Mouse (Mus musculus) hindbrain, embryonic 13.5 days (tissue): ENCODE results near the gene Tpst2. TPM values are rescaled to one million over a fixed set of nuclear protein-coding genes. Genes with fewer than 3 reads are reported as not detected.
"Not testable (repeated sequence)": the region's sequence is repeated elsewhere in the genome, so short reads cannot be mapped to it uniquely, and the experiment has no call there.

ENCODE experiments used
- ATAC-seq: fragments of 200-750 bp; cut with Nextera tagmentation; 2 replicates; pipeline ENCODE4 v1.8.0; 2017; ENCODE audit warnings: moderate TSS enrichment; ENCODE audit not compliant: low FRiP score
- H3K27ac ChIP-seq: fragments of 300-500 bp; sonication (generic); 2 replicates; pipeline ENCODE4 v1.5.1; 2015; ENCODE audit warnings: inconsistent platforms, mild to moderate bottlenecking, moderate library complexity
- H3K27me3 ChIP-seq: fragments of 300-500 bp; sonication (generic); 2 replicates; pipeline ENCODE4 v1.6.1; 2015; ENCODE audit warnings: mild to moderate bottlenecking, inconsistent platforms
- H3K36me3 ChIP-seq: fragments of 300-500 bp; sonication (generic); 2 replicates; pipeline ENCODE4 v1.6.1; 2015; ENCODE audit warnings: mild to moderate bottlenecking, inconsistent platforms
- H3K4me1 ChIP-seq: fragments of 300-500 bp; sonication (generic); replicated peaks from 2 replicates; pipeline ENCODE4 v1.6.1; 2015; ENCODE audit warnings: inconsistent platforms
- H3K4me2 ChIP-seq: fragments of 300-500 bp; sonication (generic); 2 replicates; pipeline ENCODE4 v1.6.1; 2015; ENCODE audit warnings: inconsistent platforms, mild to moderate bottlenecking, moderate library complexity
- H3K4me3 ChIP-seq: fragments of 300-500 bp; sonication (generic); 2 replicates; pipeline ENCODE4 v1.5.1; 2015; ENCODE audit warnings: mild to moderate bottlenecking, inconsistent platforms
- H3K9ac ChIP-seq: fragments of 300-500 bp; sonication (generic); 2 replicates; pipeline ENCODE4 v1.6.1; 2015; ENCODE audit warnings: mild to moderate bottlenecking, inconsistent platforms
- H3K9me3 ChIP-seq: fragments of 300-500 bp; sonication (generic); 2 replicates; pipeline ENCODE4 v1.6.1; 2016; ENCODE audit warnings: inconsistent platforms
- WGBS: fragments of 180-500 bp; shearing (Covaris S2); methylation state at CpG from one replicate; pipeline ENCODE4 v1.1.7; 2015; 5-methylcytosine and 5-hydroxymethylcytosine counted together
- polyA plus RNA-seq: library from polyadenylated mRNA; unstranded; fragments of >200 nt; fragmentation: Nextera tagmentation; extraction: Ambion mirVana; gene quantifications from 2 replicates; pipeline ENCODE4 v1.2.1, GENCODE M21; 2015

The Tpst2 gene
- polyA plus RNA-seq, 1 experiment from 2014 or later: 26.9 TPM

DNA sequence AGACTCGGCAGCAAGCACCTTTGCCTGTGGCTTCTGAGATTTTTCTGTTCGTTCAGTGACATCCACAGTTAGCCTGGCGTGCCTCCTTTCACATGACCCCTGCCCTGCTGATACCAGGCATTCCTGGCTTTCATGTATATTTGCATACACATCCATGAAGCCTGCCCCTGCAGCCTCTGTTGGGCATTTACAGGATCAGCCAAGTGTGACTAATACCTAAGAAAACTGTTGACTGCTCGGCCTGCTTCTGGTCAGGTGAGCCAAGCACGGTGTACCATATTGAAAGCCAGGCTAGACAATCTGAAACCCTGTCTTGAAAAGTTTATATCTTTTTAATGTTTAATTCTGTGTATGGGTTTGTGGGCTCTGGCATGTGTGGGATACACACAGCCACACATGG, 40.0 kb downstream of the Tpst2 start:
- Histone ChIP-seq H3K27ac (no peak overlapping the region), H3K36me3 (peaks cover 33% of the 10 kb centered on the region), H3K4me2 (no peak overlapping the region), H3K4me1 (no peaks in the 10 kb centered on the region; the same call in 1 of the 2 replicates), H3K9me3 (no peaks in the 10 kb centered on the region), H3K9ac (no peak overlapping the region), H3K4me3 (no peak overlapping the region), H3K27me3 (no peaks in the 10 kb centered on the region)
- no peak for ATAC-seq
- WGBS: 72% methylated on average over 5 of the region's 5 CpGs

DNA sequence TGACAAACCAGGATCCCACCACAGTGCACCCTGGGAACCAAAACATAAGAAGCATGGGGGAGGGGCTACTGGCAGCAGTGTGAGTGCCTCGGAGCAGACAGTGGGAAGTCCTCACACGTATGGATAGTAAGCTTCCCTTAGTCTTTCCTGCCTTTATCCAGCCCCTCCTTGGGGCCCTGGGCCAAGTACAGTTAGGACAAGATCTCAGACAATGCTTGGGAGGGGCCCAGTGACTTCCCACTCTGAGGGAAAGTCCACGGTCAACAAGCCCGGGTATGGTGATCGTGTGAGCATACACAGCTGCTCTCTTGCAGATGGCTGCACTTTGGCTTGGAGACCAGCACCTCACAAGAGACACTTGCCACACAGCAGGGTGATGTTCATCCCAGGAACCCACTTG, 40.8 kb downstream of the Tpst2 start:
- Histone ChIP-seq H3K36me3 (peaks cover 29% of the 10 kb centered on the region), H3K9me3 (no peaks in the 10 kb centered on the region), H3K9ac (no peak overlapping the region), H3K4me1 (no peaks in the 10 kb centered on the region; the same call in 1 of the 2 replicates), H3K27me3 (no peaks in the 10 kb centered on the region), H3K4me2 (no peak overlapping the region), H3K4me3 (no peak overlapping the region), H3K27ac (no peak overlapping the region)
- 59% methylated on average over 5 of the region's 5 CpGs for WGBS
- no peak for ATAC-seq

- not testable (repeated sequence) for H3K27me3 ChIP-seq, H3K4me3 ChIP-seq, ATAC-seq, H3K9ac ChIP-seq, H3K4me1 ChIP-seq, H3K9me3 ChIP-seq, H3K4me2 ChIP-seq, H3K27ac ChIP-seq
- WGBS: 79% methylated on average over 2 of the region's 2 CpGs
- peaks cover 15% of the 10 kb centered on the region for H3K36me3 ChIP-seq
Observed at GRCm38 (mm10) chr5:112319343-112319742, 42.9 kb downstream of the Tpst2 start.

DNA sequence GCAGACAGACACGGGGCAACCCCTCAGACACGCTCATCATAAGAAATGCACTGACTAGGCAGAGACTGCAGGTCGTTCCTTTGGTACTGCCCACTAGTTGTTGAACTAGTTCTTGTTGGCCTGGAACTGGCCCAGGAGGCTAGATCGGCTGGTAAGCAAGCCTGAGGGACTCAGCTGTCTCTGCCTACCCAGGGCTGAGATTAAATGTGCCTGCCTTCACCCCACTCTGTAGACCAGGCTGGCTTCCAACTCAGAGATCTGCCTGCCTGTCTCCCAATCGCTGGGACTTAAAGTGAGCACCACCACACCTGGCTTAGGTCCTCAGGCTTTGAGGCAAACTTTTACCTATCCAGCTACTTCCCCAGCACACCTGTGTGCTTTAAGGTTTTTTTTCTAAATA, 43.9 kb downstream of the Tpst2 start:
- Histone ChIP-seq H3K27me3 (no peaks in the 10 kb centered on the region), H3K9me3 (no peaks in the 10 kb centered on the region), H3K4me2 (no peak overlapping the region), H3K4me1 (peaks cover 8% of the 10 kb centered on the region), H3K36me3 (peaks cover 6% of the 10 kb centered on the region), H3K9ac (no peak overlapping the region), H3K4me3 (no peak overlapping the region), H3K27ac (no peak overlapping the region)
- WGBS: 81% methylated on average over 5 of the region's 5 CpGs
- ATAC-seq: no peak

- Histone ChIP-seq H3K9me3 (no peaks in the 10 kb centered on the region), H3K4me1 (peaks cover 12% of the 10 kb centered on the region), H3K4me3 (no peak overlapping the region), H3K9ac (no peak overlapping the region), H3K27me3 (no peaks in the 10 kb centered on the region), H3K27ac (no peak overlapping the region), H3K36me3 (peaks cover under 1% of the 10 kb centered on the region; the same call in 1 of the 2 replicates), H3K4me2 (no peak overlapping the region)
- WGBS: 71% methylated on average over 6 of the region's 6 CpGs
- no peak for ATAC-seq
Observed at GRCm38 (mm10) chr5:112320936-112321335, 44.4 kb downstream of the Tpst2 start.

DNA sequence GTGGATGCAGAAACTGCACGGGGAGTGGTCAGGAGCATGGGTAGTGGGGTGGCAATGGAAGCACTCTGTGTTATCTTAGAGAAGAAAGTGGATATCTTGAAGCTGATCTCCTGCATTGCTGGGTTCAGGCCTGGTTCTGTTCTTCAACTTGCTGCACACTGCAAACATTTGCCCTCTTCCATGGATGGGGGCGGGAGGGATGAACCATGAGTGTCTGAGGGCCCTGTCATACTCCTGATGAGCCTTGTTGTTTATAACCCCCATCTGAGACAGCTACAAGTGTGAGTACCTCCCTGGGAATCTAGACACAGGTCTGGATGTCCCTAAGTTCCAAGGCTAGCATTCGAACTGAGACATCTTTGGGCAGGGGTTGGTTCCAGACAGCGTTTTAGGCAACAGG, 44.9 kb downstream of the Tpst2 start:
- H3K36me3 ChIP-seq: no peaks in the 10 kb centered on the region
- H3K27ac ChIP-seq: no peak overlapping the region
- no peak overlapping the region for H3K9ac ChIP-seq
- no peaks in the 10 kb centered on the region for H3K27me3 ChIP-seq
- 82% methylated on average over 4 of the region's 4 CpGs for WGBS
- H3K9me3 ChIP-seq: no peaks in the 10 kb centered on the region
- H3K4me1 ChIP-seq: peaks cover 12% of the 10 kb centered on the region
- H3K4me2 ChIP-seq: no peak overlapping the region
- ATAC-seq: no peak
- no peak overlapping the region for H3K4me3 ChIP-seq

GRCm38 (mm10) chr5:112323246-112323645, 46.8 kb downstream of the Tpst2 start:
- no peak overlapping the region for H3K9ac ChIP-seq
- H3K9me3 ChIP-seq: no peaks in the 10 kb centered on the region
- peaks cover 4% of the 10 kb centered on the region; the same call in 1 of the 2 replicates for H3K36me3 ChIP-seq
- 90% methylated on average over 6 of the region's 6 CpGs for WGBS
- no peak for ATAC-seq
- no peak overlapping the region for H3K27ac ChIP-seq
- peaks cover 26% of the 10 kb centered on the region for H3K4me1 ChIP-seq
- no peaks in the 10 kb centered on the region for H3K27me3 ChIP-seq
- H3K4me3 ChIP-seq: no peak overlapping the region
- H3K4me2 ChIP-seq: no peak overlapping the region

DNA sequence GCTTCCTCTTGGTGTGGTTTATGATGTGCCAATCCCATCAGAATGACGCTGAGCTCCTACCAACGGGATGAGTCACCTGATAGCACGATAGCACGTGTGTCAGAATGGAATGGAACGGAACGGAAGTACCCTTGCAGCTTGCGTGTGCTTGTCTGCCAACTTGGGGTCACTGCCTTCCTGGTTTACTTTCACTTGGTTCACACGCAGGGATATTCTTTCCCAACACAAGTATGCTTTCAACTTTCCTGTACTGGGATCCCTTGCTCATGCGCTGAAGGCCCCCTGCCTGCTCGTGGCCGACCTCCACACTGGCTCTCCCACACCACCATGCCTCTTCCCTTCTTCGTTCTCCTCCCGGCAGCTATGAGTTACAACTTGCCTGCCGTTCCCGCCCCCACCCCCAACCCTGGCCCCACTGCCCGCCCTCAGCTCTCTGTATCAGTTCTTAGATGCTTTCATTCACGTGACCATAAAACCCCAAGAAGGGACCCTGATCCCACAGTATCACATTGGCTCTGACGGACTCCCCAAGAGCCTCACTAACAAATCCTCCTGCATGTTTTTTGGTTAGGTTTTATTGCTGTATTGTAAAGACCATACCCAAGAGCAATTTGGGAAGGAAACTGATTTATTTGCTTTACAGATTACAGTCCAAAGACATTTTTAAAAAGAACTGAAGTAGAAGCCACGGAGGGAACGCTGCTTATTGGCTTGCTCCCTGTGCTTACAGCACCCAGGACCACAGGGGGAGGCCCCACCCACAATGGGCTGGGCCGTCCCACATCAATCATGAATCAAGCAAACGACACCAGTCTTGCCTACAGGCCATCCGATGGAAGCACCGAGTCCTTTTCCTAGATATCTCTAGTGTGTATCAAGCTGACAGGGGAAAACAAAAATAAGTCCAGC, 48.4 kb downstream of the Tpst2 start:
- H3K9ac ChIP-seq: no peak overlapping the region; the same call in 1 of the 2 replicates
- H3K36me3 ChIP-seq: peaks cover 18% of the 10 kb centered on the region
- no peaks in the 10 kb centered on the region for H3K27me3 ChIP-seq
- H3K4me2 ChIP-seq: peak overlapping the region; percentile 85
- no peaks in the 10 kb centered on the region for H3K9me3 ChIP-seq
- H3K27ac ChIP-seq: 0 out of 2 replicates have a peak overlapping the region, but pooled peaks have one; percentile 88
- peaks cover 26% of the 10 kb centered on the region for H3K4me1 ChIP-seq
- no peak for ATAC-seq
- 33% methylated on average over 24 of the region's 24 CpGs for WGBS
- H3K4me3 ChIP-seq: peak overlapping the region; percentile 98; the same call in 1 of the 2 replicates

- Histone ChIP-seq H3K27ac (peak within 1 kb of the TSS; percentile 88), H3K36me3 (peaks cover 27% of the 10 kb centered on the region), H3K4me3 (peak within 1 kb of the TSS; percentile 98), H3K27me3 (no peaks in the 10 kb centered on the region), H3K4me2 (peak within 1 kb of the TSS; percentile 85), H3K4me1 (peaks cover 26% of the 10 kb centered on the region), H3K9me3 (no peaks in the 10 kb centered on the region), H3K9ac (peak within 1 kb of the TSS; percentile 88)
- ATAC-seq: peak; percentile 90
- WGBS: 9% methylated on average over 48 of the region's 48 CpGs
Observed at GRCm38 (mm10) chr5:112325546-112326445, 49.3 kb downstream of the Tpst2 start, which contains the start of gene Tfip11. Tfip11 (plus strand) TSS chr5:112326358.

DNA sequence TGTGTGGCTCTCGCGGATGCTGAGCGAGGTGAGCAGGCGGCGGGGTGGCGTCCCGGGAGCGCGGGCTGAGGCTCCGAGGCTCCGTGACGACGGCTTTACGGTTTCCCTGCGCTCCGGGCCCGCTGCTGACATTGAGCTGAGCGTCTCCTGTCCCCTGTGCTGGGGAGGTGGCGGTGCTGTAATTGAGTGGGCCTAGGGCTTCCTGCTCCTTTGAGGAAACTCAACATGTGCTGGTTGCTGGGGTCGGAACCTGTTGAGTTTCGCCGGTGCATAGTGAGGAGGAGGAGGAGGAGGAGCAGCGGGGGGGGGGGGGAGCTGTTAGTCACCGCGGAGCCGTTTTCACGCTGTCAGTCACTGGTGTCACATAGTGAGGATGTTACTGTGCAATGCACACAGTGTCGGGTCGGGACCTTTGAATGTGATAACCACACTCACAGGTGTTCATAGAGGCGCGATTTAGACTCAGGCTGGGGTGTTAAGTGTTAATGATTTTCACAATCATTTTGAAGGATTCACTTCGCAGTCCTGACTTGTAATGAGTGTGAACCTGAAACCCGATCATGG, 50.0 kb downstream of the Tpst2 start:
- Histone ChIP-seq H3K4me1 (peaks cover 26% of the 10 kb centered on the region), H3K36me3 (peaks cover 35% of the 10 kb centered on the region), H3K9me3 (no peaks in the 10 kb centered on the region), H3K27me3 (no peaks in the 10 kb centered on the region), H3K4me3 (peak overlapping the region; percentile 98), H3K27ac (peak overlapping the region; percentile 88; the same call in 1 of the 2 replicates), H3K9ac (peak overlapping the region; percentile 88), H3K4me2 (peak overlapping the region; percentile 85)
- peak; percentile 79 for ATAC-seq
- 3% methylated on average over 32 of the region's 33 CpGs for WGBS

DNA sequence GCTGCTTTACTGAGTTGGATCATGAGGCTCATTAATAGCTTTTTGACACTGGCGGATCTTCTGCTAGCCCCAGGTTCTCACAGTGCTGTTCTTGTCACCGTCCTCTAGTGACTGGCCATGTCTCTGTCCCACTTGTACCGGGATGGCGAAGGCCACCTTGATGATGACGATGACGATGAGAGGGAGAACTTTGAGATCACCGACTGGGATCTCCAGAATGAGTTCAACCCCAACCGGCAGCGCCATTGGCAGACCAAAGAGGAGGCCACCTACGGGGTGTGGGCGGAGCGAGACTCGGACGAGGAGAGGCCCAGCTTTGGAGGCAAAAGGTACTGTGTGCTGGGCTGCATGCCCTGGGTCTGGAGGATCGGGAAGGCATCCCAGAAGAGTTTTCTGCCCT, 51.4 kb downstream of the Tpst2 start:
- Histone ChIP-seq H3K4me2 (no peak overlapping the region; the same call in 1 of the 2 replicates), H3K4me1 (peaks cover 26% of the 10 kb centered on the region), H3K36me3 (peaks cover 48% of the 10 kb centered on the region)

More for the DNA sequence above, 51.4 kb downstream of the Tpst2 start:
- H3K27ac ChIP-seq: no peak overlapping the region
- ATAC-seq: no peak
- no peak overlapping the region for H3K9ac ChIP-seq
- H3K4me3 ChIP-seq: no peak overlapping the region
- 93% methylated on average over 15 of the region's 15 CpGs for WGBS
- H3K27me3 ChIP-seq: no peaks in the 10 kb centered on the region
- H3K9me3 ChIP-seq: no peaks in the 10 kb centered on the region
